Mouse (Mus musculus) heart, postnatal 25 days (tissue): ENCODE measurements around the gene Slc39a11. TPM values are rescaled to one million over a fixed set of nuclear protein-coding genes. Genes with fewer than 3 reads are reported as not detected.

Experiments
- DNase-seq: peaks from one replicate; pipeline ENCODE4 v3.0.0; 2022; ENCODE audit warnings: low spot score
- intact Hi-C: fragments of 180-260 bp; cut with DNase I; formaldehyde crosslinking; loops from one replicate; pipeline ENCODE4 v1.15.1; 2025
- total RNA-seq, 2 experiments: library from RNA; stranded (reverse); gene quantifications; 2 replicates each; pipeline ENCODE4 v1.2.3; 2021

The Slc39a11 gene
- total RNA-seq, 2 experiments from 2014 or later = 2.7 to 3.8 TPM

- DNase-seq = peak; percentile 39
- intact Hi-C loops = loop anchor here (1.0 kb wide), 2 partner anchors 34 to 164 kb away; no protein-coding TSS in a partner anchor
Measured at GRCm38 (mm10) chr11:113648152-113648551, 1.7 kb downstream of the Slc39a11 start.

- no peak for DNase-seq
- intact Hi-C loops = no loop called here
Measured at GRCm38 (mm10) chr11:113645181-113645580, 4.7 kb downstream of the Slc39a11 start.

- no peak for DNase-seq
- intact Hi-C loops = no loop called here
Measured at GRCm38 (mm10) chr11:113638680-113639079, 11.2 kb downstream of the Slc39a11 start.

- no peak for DNase-seq
- intact Hi-C loops = no loop called here
Measured at GRCm38 (mm10) chr11:113634699-113635121, 15.2 kb downstream of the Slc39a11 start.

- no peak for DNase-seq
- intact Hi-C loops = no loop called here
Measured at GRCm38 (mm10) chr11:113633398-113633797, 16.5 kb downstream of the Slc39a11 start.

- DNase-seq = no peak
- intact Hi-C loops = no loop called here
Measured at GRCm38 (mm10) chr11:113632303-113632702, 17.6 kb downstream of the Slc39a11 start.

GRCm38 (mm10) chr11:113631862-113632261 lies 18.0 kb downstream of the Slc39a11 start:
- DNase-seq = no peak
- intact Hi-C loops = no loop called here

- no peak for DNase-seq
- intact Hi-C loops = no loop called here
Measured at GRCm38 (mm10) chr11:113631302-113631701, 18.6 kb downstream of the Slc39a11 start.

- intact Hi-C loops = no loop called here
- no peak for DNase-seq
Measured at GRCm38 (mm10) chr11:113630642-113631041, 19.2 kb downstream of the Slc39a11 start.

- intact Hi-C loops = no loop called here
- DNase-seq = no peak
Measured at GRCm38 (mm10) chr11:113627785-113628184, 22.1 kb downstream of the Slc39a11 start.

- intact Hi-C loops = no loop called here
- DNase-seq = no peak
Measured at GRCm38 (mm10) chr11:113625437-113625836, 24.4 kb downstream of the Slc39a11 start.

GRCm38 (mm10) chr11:113622028-113622427 lies 27.9 kb downstream of the Slc39a11 start:
- intact Hi-C loops = no loop called here
- DNase-seq = no peak

GRCm38 (mm10) chr11:113621001-113621400 lies 28.9 kb downstream of the Slc39a11 start:
- no peak for DNase-seq
- intact Hi-C loops = no loop called here

- no peak for DNase-seq
- intact Hi-C loops = loop anchor here (5.0 kb wide), 2 partner anchors 322 to 442 kb away; no protein-coding TSS in a partner anchor
Measured at GRCm38 (mm10) chr11:113619420-113620080, 30.3 kb downstream of the Slc39a11 start.

GRCm38 (mm10) chr11:113618672-113619419 lies 31.0 kb downstream of the Slc39a11 start, which contains the start of gene Sstr2:
Gene Sstr2, plus strand, starts transcription at chr11:113619342.
- DNase-seq = peak; percentile 20
- intact Hi-C loops = loop anchor here (5.0 kb wide), 2 partner anchors 322 to 442 kb away; no protein-coding TSS in a partner anchor

- intact Hi-C loops = loop anchor here (5.0 kb wide), 2 partner anchors 321 to 441 kb away; no protein-coding TSS in a partner anchor
- no peak for DNase-seq
Measured at GRCm38 (mm10) chr11:113618303-113618671, 31.6 kb downstream of the Slc39a11 start.

- intact Hi-C loops = loop anchor here (5.0 kb wide), 2 partner anchors 320 to 440 kb away; no protein-coding TSS in a partner anchor
- no peak for DNase-seq
Measured at GRCm38 (mm10) chr11:113617132-113617911, 32.6 kb downstream of the Slc39a11 start.

- intact Hi-C loops = no loop called here
- DNase-seq = no peak
Measured at GRCm38 (mm10) chr11:113614476-113614875, 35.4 kb downstream of the Slc39a11 start.

GRCm38 (mm10) chr11:113611664-113612611 lies 37.9 kb downstream of the Slc39a11 start:
- DNase-seq = no peak
- intact Hi-C loops = no loop called here
